Mouse (Mus musculus): Measurements from ENCODE around the gene Olfr372. TPM values are rescaled to one million over a fixed set of nuclear protein-coding genes. Genes with fewer than 3 reads are reported as not detected.
"Not testable (repeated sequence)": the region's sequence is repeated elsewhere in the genome, so short reads cannot be mapped to it uniquely, and the experiment has no call there.

Olfr372 gene
- not detected in 2 replicates for polyA plus RNA-seq (2014; fragmentation: Nextera tagmentation; extraction: Ambion mirVana)

DNA sequence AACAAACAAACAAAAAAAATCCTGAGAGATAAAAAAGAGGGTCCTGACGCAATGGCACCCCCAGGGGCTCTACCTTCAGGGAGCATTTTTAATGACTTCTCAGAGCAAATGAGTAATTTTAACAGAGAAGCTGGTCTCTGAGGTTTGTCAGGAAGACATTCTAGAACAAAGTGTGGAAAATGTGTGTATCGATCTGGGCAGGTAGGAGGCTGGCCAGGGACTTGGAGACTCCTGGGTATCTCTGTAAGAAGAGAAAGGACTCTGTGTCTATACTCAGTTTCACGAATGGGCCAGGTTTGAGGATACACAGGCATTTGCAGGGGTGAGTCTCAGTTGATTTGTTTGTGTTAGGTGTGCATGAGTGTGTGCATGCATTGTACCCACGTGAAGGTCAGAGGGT lies at the start of gene Olfr372:
TSS of gene Olfr372 (plus strand) at position 301 of the 400 bp plus-strand sequence.
- H3K9ac ChIP-seq (ENCODE audit: low read depth, low read length); H3K36me3 ChIP-seq (ENCODE audit: control insufficient read depth, insufficient read depth, low read length); DNase-seq (ENCODE audit: low spot score); H3K27me3 ChIP-seq (replicated peaks; ENCODE audit: control insufficient read depth, insufficient read depth, low read length); H3K4me2 ChIP-seq; H3K4me3 ChIP-seq (ENCODE audit: low read depth, low read length); H3K4me1 ChIP-seq (replicated peaks; ENCODE audit: control insufficient read depth, insufficient read depth, low read length); ATAC-seq (replicated peaks; ENCODE audit: low FRiP score); H3K27ac ChIP-seq (ENCODE audit: low read depth, low read length); H3K9me3 ChIP-seq (ENCODE audit: control insufficient read depth, low read length): not testable (repeated sequence)
- 67% methylated on average over 4 of the region's 4 CpGs for WGBS

DNA sequence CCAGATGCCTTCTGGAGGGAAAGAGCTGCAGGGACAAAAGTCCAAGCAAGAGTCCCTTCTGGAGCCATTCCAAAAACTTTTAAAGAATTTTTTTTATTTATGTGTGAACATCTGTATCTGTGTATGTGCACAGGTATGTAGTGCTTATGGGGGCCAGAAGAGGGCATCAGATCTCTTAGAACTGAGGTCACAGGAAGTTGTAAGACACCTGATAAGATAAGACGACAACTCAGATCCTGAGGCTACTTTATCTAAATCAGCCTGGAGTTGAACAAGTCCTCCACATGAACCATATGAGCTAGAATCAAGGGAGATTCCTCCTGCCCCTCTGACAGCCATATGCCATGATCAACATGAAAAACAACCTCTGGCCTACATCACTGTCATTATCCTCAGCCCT lies 41.6 kb upstream of the Olfr372 start:
- Histone ChIP-seq H3K9ac (ENCODE audit: low read depth, low read length) (no peak overlapping the region), H3K4me2 (no peak overlapping the region), H3K4me3 (ENCODE audit: low read depth, low read length) (no peak overlapping the region), H3K36me3 (ENCODE audit: control insufficient read depth, insufficient read depth, low read length) (no peaks in the 10 kb centered on the region), H3K27ac (ENCODE audit: low read depth, low read length) (no peak overlapping the region), H3K27me3 (replicated peaks; ENCODE audit: control insufficient read depth, insufficient read depth, low read length) (no peaks in the 10 kb centered on the region), H3K4me1 (replicated peaks; ENCODE audit: control insufficient read depth, insufficient read depth, low read length) (no peaks in the 10 kb centered on the region), H3K9me3 (ENCODE audit: control insufficient read depth, low read length) (no peaks in the 10 kb centered on the region)
- ATAC-seq (replicated peaks; ENCODE audit: low FRiP score) (no peak), DNase-seq (ENCODE audit: low spot score) (no peak)
- WGBS: 26% methylated on average over 1 of the region's 1 CpGs

DNA sequence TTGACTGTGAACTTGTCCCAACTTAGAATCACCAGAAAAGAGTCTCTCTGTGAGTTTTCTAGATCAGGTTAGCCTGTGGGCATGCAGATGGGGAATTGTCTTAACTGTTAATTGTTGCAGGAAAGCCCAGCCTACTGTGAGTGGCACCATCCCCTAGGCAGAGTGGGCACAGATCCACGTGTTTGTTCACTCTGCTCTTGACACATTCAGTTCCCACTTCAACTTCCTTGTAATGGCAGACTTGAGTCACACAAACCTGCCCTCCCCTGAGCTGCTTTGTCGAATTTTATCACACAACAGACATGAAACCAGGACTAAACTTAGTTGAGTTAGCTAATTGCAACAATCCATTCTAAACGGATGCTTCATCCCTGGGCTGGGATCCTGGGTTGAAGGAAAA lies 40.8 kb upstream of the Olfr372 start:
- no peak overlapping the region for H3K9ac ChIP-seq (ENCODE audit: low read depth, low read length)
- H3K27ac ChIP-seq (ENCODE audit: low read depth, low read length): no peak overlapping the region
- no peaks in the 10 kb centered on the region for H3K36me3 ChIP-seq (ENCODE audit: control insufficient read depth, insufficient read depth, low read length)
- no peak overlapping the region for H3K4me2 ChIP-seq
- ATAC-seq (replicated peaks; ENCODE audit: low FRiP score): no peak
- DNase-seq (ENCODE audit: low spot score): no peak
- no peak overlapping the region for H3K4me3 ChIP-seq (ENCODE audit: low read depth, low read length)
- 61% methylated on average over 3 of the region's 3 CpGs for WGBS
- no peaks in the 10 kb centered on the region for H3K9me3 ChIP-seq (ENCODE audit: control insufficient read depth, low read length)
- H3K4me1 ChIP-seq (replicated peaks; ENCODE audit: control insufficient read depth, insufficient read depth, low read length): no peaks in the 10 kb centered on the region
- no peaks in the 10 kb centered on the region for H3K27me3 ChIP-seq (replicated peaks; ENCODE audit: control insufficient read depth, insufficient read depth, low read length)

DNA sequence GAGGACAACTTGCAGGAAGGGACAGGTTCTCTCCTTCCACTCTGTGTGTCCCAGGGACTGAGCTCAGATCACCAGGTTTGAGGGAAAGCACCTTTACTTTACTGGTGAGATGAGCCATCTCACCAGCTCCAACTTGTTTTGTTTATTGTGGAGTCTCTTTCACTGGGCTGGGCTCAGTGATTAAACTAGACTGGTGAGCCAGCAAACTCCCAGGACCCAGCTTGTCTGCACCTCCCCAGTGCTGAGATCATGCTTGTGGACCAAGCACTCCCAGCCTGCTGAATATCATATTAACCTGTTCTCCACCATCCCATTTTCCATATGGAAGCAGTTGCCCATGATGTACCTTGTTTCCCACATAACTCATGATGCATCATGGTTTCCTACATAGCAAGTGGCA lies 38.1 kb upstream of the Olfr372 start:
- Histone ChIP-seq H3K36me3 (ENCODE audit: control insufficient read depth, insufficient read depth, low read length) (no peaks in the 10 kb centered on the region), H3K9ac (ENCODE audit: low read depth, low read length) (no peak overlapping the region), H3K27me3 (replicated peaks; ENCODE audit: control insufficient read depth, insufficient read depth, low read length) (no peaks in the 10 kb centered on the region), H3K4me3 (ENCODE audit: low read depth, low read length) (no peak overlapping the region), H3K27ac (ENCODE audit: low read depth, low read length) (no peak overlapping the region), H3K9me3 (ENCODE audit: control insufficient read depth, low read length) (no peaks in the 10 kb centered on the region), H3K4me2 (no peak overlapping the region), H3K4me1 (replicated peaks; ENCODE audit: control insufficient read depth, insufficient read depth, low read length) (no peaks in the 10 kb centered on the region)
- DNase-seq (ENCODE audit: low spot score) (no peak), ATAC-seq (replicated peaks; ENCODE audit: low FRiP score) (no peak)

DNA sequence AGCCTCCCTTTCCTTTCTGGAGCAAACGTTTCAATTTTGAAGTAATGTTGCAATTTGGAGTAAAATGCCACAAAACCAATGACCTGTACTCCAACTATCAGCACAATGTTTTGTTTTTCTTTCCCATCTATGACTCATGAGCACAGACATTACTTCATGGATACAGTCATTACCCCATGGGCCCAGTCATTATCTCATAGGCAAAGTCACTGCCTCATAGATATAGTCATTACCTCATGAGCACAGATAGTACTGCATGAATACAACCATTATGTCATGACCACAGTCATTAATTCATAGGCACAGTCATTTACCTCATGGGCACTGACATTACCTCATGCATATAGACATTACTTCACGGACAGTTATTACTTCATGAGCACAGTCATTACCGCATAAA lies 35.1 kb upstream of the Olfr372 start:
- 79% methylated on average over 3 of the region's 3 CpGs for WGBS
- H3K36me3 ChIP-seq (ENCODE audit: control insufficient read depth, insufficient read depth, low read length): no peaks in the 10 kb centered on the region
- H3K9me3 ChIP-seq (ENCODE audit: control insufficient read depth, low read length): no peaks in the 10 kb centered on the region
- no peaks in the 10 kb centered on the region for H3K4me1 ChIP-seq (replicated peaks; ENCODE audit: control insufficient read depth, insufficient read depth, low read length)
- no peak overlapping the region for H3K4me2 ChIP-seq
- no peak overlapping the region for H3K27ac ChIP-seq (ENCODE audit: low read depth, low read length)
- no peak for ATAC-seq (replicated peaks; ENCODE audit: low FRiP score)
- H3K4me3 ChIP-seq (ENCODE audit: low read depth, low read length): no peak overlapping the region
- DNase-seq (ENCODE audit: low spot score): no peak
- H3K9ac ChIP-seq (ENCODE audit: low read depth, low read length): no peak overlapping the region
- no peaks in the 10 kb centered on the region for H3K27me3 ChIP-seq (replicated peaks; ENCODE audit: control insufficient read depth, insufficient read depth, low read length)

DNA sequence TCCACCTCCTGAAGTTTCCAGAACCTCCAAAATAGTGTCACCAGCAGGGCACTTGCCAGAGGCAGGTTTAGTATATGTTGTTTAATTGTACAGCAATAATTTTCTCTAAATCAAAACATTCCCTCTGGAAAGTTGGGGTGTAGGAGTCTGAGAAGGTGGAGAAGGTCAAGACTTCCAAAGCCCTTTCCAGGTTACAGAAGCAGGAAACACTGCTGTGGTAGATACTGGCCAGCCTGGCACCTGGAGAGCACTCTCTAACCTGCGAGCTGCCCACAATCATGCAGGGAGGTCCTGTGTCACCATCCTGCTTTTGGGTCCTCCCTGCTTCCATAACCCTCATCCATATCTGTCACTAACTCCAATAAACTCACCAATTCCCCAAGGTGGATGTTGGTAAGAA lies 34.3 kb upstream of the Olfr372 start:
- H3K36me3 ChIP-seq (ENCODE audit: control insufficient read depth, insufficient read depth, low read length): no peaks in the 10 kb centered on the region
- H3K9ac ChIP-seq (ENCODE audit: low read depth, low read length): no peak overlapping the region
- DNase-seq (ENCODE audit: low spot score) (no peak), ATAC-seq (replicated peaks; ENCODE audit: low FRiP score) (no peak)
- no peaks in the 10 kb centered on the region for H3K4me1 ChIP-seq (replicated peaks; ENCODE audit: control insufficient read depth, insufficient read depth, low read length)
- 63% methylated on average over 1 of the region's 1 CpGs for WGBS
- H3K27ac ChIP-seq (ENCODE audit: low read depth, low read length): no peak overlapping the region
- H3K9me3 ChIP-seq (ENCODE audit: control insufficient read depth, low read length): no peaks in the 10 kb centered on the region
- no peaks in the 10 kb centered on the region for H3K27me3 ChIP-seq (replicated peaks; ENCODE audit: control insufficient read depth, insufficient read depth, low read length)
- no peak overlapping the region for H3K4me2 ChIP-seq
- no peak overlapping the region for H3K4me3 ChIP-seq (ENCODE audit: low read depth, low read length)

DNA sequence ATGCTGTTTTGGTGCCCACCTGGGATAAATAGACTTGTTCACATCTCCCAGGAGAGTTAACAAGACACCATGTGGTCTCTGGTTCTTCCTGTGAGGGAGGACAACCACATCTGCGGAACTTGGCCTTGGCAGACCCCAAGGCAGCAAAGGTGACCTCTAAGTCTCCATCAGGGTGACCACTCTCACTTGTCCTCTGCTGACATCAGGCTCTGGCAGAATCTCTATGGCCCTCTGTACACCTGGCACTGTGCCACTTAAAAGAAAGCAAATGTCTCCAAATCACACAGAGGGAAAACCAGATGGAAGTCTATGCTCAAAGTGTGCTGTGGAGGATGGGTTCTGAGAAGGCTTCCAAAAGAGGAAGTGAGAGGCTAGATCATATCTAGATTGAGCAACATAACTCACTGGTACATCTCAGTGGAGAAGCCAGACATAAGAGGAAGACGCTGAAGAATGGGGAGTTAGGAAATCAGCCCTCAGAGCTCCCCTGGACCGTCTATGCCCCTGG lies 32.8 kb upstream of the Olfr372 start:
- ATAC-seq (replicated peaks; ENCODE audit: low FRiP score) (no peak), DNase-seq (ENCODE audit: low spot score) (peak; percentile 28)
- Histone ChIP-seq H3K27me3 (replicated peaks; ENCODE audit: control insufficient read depth, insufficient read depth, low read length) (no peaks in the 10 kb centered on the region), H3K4me1 (replicated peaks; ENCODE audit: control insufficient read depth, insufficient read depth, low read length) (no peaks in the 10 kb centered on the region), H3K9ac (ENCODE audit: low read depth, low read length) (no peak overlapping the region), H3K27ac (ENCODE audit: low read depth, low read length) (no peak overlapping the region), H3K36me3 (ENCODE audit: control insufficient read depth, insufficient read depth, low read length) (no peaks in the 10 kb centered on the region), H3K4me3 (ENCODE audit: low read depth, low read length) (no peak overlapping the region), H3K9me3 (ENCODE audit: control insufficient read depth, low read length) (no peaks in the 10 kb centered on the region), H3K4me2 (no peak overlapping the region)
- WGBS: 41% methylated on average over 3 of the region's 3 CpGs

DNA sequence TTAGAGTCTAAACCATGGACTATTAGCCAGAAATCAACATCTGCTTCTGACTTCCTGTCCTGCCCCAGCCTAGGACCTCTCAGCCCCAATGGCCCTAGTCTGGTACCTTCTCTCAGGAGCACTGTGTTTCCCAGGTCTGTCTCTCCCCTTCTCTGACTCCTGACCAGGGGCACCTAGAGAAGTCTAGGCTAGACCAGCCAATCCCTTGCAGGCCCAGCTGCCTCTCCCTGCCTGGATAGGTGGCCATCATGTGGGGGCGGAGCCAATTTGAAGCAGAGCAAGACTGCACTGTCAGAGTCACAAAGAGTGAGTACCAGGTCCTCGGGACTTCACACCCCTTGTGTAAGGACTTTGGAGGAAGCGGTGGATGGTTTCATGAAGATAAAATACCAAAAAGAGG lies 31.5 kb upstream of the Olfr372 start, which contains the start of gene Cyp4f18:
TSS of gene Cyp4f18 (minus strand) at position 154 of the 400 bp plus-strand sequence.
- 57% methylated on average over 3 of the region's 3 CpGs for WGBS
- DNase-seq (ENCODE audit: low spot score): peak; percentile 15
- H3K4me1 ChIP-seq (replicated peaks; ENCODE audit: control insufficient read depth, insufficient read depth, low read length): no peaks in the 10 kb centered on the region
- H3K4me2 ChIP-seq: no peak within 1 kb of the TSS
- no peaks in the 10 kb centered on the region for H3K27me3 ChIP-seq (replicated peaks; ENCODE audit: control insufficient read depth, insufficient read depth, low read length)
- no peak within 1 kb of the TSS for H3K4me3 ChIP-seq (ENCODE audit: low read depth, low read length)
- H3K9ac ChIP-seq (ENCODE audit: low read depth, low read length): no peak within 1 kb of the TSS
- no peak for ATAC-seq (replicated peaks; ENCODE audit: low FRiP score)
- no peak within 1 kb of the TSS for H3K27ac ChIP-seq (ENCODE audit: low read depth, low read length)
- no peaks in the 10 kb centered on the region for H3K36me3 ChIP-seq (ENCODE audit: control insufficient read depth, insufficient read depth, low read length)
- H3K9me3 ChIP-seq (ENCODE audit: control insufficient read depth, low read length): no peaks in the 10 kb centered on the region

DNA sequence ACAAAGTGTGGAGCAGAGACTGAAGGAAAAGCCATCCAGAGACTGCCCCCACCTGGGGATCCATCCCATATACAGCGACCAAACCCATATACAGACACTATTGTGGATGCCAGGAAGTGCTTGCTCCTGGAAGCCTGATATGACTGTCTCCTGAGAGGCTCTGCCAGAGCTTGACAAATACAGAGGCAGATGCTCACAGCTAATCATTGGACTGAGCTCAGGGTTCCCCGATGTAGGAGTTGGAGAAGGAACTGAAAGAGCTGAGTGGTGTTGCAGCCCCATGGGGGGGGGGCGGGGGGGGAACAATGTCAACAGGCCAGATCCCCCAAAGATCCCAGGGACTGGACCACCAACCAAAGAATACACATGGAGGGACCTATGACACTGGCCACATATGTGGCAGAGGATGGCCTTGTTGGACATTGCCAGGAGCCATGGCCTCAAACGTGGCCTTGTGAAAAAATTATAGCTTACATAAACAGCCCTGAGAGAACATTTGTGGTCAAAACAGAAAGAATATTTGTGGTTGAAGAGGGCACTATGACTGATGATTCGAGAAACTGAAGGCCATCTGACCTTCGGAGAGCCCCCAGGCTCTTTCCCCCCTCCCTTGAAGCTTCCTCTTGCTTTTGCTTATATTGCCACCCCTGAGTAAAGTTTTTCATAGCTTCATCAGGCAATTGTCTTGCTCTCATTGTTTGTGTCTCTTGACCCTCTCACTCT lies 27.4 kb upstream of the Olfr372 start:
- not testable (repeated sequence) for H3K27me3 ChIP-seq (replicated peaks; ENCODE audit: control insufficient read depth, insufficient read depth, low read length); H3K36me3 ChIP-seq (ENCODE audit: control insufficient read depth, insufficient read depth, low read length); H3K4me1 ChIP-seq (replicated peaks; ENCODE audit: control insufficient read depth, insufficient read depth, low read length); ATAC-seq (replicated peaks; ENCODE audit: low FRiP score); H3K4me2 ChIP-seq; H3K9me3 ChIP-seq (ENCODE audit: control insufficient read depth, low read length); H3K27ac ChIP-seq (ENCODE audit: low read depth, low read length); H3K9ac ChIP-seq (ENCODE audit: low read depth, low read length); H3K4me3 ChIP-seq (ENCODE audit: low read depth, low read length)
- WGBS: 60% methylated on average over 6 of the region's 6 CpGs
- peak; percentile 9 for DNase-seq (ENCODE audit: low spot score)
